Mouse (Mus musculus) liver (tissue): ENCODE data around the gene Ms4a15.

ENCODE experiments used
- DNase-seq: peaks from one replicate; pipeline ENCODE4 v3.0.0-alpha.2; 2020; ENCODE audit warnings: mixed read lengths

Gene Ms4a15

GRCm38 (mm10) chr19:10959085-10959977 lies 33.7 kb downstream of the Ms4a15 start:
- no peak for DNase-seq

DNA sequence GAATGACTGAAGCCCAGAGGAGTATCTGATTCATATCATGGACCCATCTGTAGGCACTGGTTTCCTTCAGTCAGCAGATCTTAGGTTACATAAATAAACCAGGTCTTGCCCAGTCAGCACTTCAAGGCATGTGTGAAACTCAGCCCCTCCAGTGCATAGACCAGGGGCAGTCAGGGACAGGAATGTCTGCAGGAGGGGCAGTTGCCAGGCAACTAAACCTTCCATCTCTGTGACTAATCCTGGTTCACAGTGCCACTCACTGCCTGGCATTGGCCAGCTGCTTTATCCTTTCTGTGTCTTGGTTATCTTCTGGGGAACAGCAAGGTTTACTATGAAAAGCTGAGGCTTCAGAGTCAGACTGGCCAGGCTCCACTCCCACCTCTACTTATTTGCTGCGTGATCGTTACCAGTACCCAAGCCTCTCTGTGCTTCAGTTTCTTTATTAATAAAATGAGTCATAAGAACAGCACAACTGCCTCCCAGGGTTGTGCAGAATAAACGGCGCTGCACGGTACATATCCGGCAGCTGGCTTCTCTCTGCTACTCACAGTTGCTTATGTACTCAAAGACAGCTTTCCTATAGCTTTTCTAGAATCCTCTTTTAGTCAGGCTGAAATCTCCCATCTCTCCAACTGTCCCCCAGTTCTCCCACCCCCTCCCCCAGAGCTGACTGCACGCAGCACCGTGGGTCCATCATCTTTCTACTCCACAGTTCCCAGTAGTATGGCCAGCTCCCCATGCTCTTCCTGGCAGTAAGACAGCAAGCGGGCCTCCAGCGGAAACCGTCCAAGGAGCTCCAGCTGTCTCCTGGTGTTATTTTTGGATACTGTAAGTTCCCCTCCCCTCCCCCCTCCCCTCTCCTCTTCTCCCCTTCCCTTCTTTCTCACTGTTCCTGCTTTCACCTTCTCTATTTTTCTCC lies 40.8 kb downstream of the Ms4a15 start:
- DNase-seq, result no peak

GRCm38 (mm10) chr19:10949558-10949957 lies 43.5 kb downstream of the Ms4a15 start:
- no peak for DNase-seq

DNA sequence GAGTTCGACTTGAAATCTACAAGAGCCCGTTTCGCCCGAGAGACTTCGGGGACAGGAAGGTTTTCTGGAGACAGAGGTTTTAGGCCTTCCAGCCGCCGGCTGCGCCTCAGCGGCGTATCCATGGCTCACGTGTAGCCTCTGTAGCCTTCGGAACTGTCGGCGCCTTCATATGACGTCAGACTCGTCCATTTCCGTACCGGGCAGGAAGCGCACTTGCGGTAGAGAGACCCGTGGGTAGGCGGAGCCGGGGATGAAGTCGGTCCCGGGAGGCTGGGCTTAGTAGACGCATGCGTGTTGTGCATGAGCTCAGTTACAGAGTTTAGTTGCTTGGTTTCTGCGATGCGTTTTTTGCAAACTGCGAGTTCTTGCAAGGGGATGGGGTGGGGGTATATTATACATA lies 43.9 kb downstream of the Ms4a15 start, which contains the start of gene Ccdc86:
Gene Ccdc86, minus strand, starts transcription at position 155 of the 400 bp plus-strand sequence.
- DNase-seq, result peak; percentile 96

DNA sequence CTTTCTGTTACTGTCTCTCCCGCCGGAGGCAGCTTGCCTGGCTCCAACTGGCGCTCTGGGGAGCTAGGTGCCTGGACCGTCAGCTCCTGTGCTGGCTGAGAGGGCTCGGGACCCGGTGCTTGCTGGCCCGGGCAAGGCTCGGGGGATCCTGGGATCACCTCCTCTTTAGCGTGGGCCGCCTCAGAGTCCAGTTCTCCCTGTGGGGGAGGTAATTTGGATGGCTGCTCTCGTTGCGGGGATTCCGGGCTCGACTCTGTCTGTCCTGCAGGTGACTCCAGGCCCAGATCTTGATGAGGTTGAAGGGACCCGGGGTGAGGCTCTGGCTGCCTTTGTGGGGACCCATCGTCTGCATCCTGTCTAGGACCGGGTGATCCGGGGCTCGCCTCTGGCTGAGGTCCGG lies 44.6 kb downstream of the Ms4a15 start:
- DNase-seq, result no peak

- DNase-seq, result no peak
Observed at GRCm38 (mm10) chr19:10947219-10947618, 45.8 kb downstream of the Ms4a15 start.

GRCm38 (mm10) chr19:10946506-10946905 lies 46.5 kb downstream of the Ms4a15 start:
- DNase-seq, result no peak

GRCm38 (mm10) chr19:10943955-10944354 lies 49.1 kb downstream of the Ms4a15 start:
- no peak for DNase-seq

- DNase-seq, result peak; percentile 25
Observed at GRCm38 (mm10) chr19:10940801-10941457, 52.1 kb downstream of the Ms4a15 start.

DNA sequence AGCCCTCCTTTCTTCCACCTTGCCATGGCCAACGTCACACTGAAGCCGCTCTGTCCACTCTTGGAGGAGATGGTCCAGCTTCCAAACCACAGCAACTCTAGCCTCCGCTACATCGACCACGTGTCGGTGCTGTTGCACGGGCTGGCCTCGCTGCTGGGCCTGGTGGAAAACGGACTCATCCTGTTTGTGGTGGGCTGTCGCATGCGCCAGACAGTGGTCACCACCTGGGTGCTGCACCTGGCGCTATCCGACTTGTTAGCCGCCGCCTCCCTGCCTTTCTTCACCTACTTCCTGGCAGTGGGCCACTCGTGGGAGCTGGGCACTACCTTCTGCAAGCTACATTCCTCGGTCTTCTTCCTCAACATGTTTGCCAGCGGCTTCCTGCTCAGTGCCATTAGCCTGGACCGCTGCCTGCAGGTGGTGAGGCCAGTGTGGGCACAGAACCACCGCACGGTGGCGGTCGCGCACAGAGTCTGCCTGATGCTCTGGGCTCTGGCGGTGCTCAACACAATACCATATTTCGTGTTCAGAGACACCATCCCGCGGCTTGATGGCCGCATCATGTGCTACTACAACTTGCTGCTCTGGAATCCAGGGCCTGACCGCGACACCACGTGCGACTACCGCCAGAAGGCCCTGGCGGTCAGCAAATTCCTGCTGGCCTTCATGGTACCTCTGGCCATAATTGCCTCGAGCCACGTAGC lies 52.8 kb downstream of the Ms4a15 start:
- peak; percentile 83 for DNase-seq

DNA sequence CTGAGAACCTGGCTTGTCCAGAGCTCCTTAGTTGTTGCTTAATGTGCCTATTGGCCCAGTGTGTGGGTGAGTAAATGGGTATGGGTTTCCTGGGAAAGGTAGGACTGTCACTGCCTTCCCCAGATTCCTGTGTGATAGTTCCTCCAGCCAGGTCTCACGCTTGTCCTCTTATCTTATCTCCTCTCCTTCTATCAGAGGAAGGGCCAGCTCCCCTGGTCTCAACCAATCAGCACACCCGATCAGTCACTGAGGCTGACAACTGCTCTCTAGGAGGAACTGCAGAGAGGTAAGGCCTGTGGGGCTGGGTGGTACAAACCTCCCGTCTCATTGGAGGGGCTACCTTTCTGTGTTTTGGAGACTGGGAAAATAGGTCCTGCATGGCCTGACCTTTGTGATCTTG lies 54.3 kb downstream of the Ms4a15 start:
- DNase-seq, result no peak

GRCm38 (mm10) chr19:10937110-10937563 lies 55.9 kb downstream of the Ms4a15 start, which contains the start of gene Ptgdr2:
Gene Ptgdr2, plus strand, starts transcription at chr19:10937160.
- peak; percentile 49 for DNase-seq

GRCm38 (mm10) chr19:10936077-10936476 lies 57.0 kb downstream of the Ms4a15 start:
- no peak for DNase-seq

GRCm38 (mm10) chr19:10935029-10935428 lies 58.0 kb downstream of the Ms4a15 start:
- no peak for DNase-seq

DNA sequence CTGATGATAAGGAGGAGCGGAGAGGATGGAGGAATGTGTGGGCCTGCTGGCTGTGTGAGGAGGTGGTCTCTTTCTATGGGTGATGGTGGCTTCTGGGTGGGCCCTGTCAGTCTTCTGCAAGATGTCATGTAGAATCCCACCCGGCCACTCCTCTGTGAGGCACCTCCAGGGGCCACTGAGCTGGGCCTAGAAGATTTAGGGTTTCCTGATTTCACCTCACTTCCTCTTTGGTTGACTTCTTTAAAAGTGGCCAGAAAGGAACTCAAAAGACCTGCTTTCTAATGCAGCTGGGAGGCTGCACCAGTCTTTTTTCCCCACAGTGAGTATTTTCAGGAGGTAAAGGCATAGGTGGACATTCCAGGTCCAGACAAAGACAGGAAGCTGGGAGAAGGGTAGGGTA lies 62.4 kb downstream of the Ms4a15 start:
- DNase-seq, result no peak
